Mouse (Mus musculus): Measurements from ENCODE around the gene Tmeff2.

Gene Tmeff2

GRCm38 (mm10) chr1:51199088-51199830, 298.8 kb downstream of the Tmeff2 start:
- no peak for DNase-seq (ENCODE audit: low read depth, low spot score)

GRCm38 (mm10) chr1:51199954-51200353, 299.5 kb downstream of the Tmeff2 start:
- DNase-seq (ENCODE audit: low read depth, low spot score), result no peak

- DNase-seq (ENCODE audit: low read depth, low spot score), result no peak
Measured at GRCm38 (mm10) chr1:51215631-51216030, 315.2 kb downstream of the Tmeff2 start.

GRCm38 (mm10) chr1:51216292-51217050, 316.0 kb downstream of the Tmeff2 start:
- DNase-seq (ENCODE audit: low read depth, low spot score), result no peak

GRCm38 (mm10) chr1:51217227-51217626, 316.8 kb downstream of the Tmeff2 start:
- DNase-seq (ENCODE audit: low read depth, low spot score), result no peak

- no peak for DNase-seq (ENCODE audit: low read depth, low spot score)
Measured at GRCm38 (mm10) chr1:51225156-51225555, 324.7 kb downstream of the Tmeff2 start.

All from CD4-positive helper T cell, adult 2 months (primary cell).